Mouse (Mus musculus) thymus, adult 18-20 months (tissue): Measurements from ENCODE around the gene Atxn10.
"Not testable (repeated sequence)": the region's sequence is repeated elsewhere in the genome, so short reads cannot be mapped to it uniquely, and the experiment has no call there.

Experiments
- DNase-seq, 2 experiments: peaks; one replicate each; pipeline ENCODE4 v3.0.0; 2022; ENCODE audit warnings: mixed read lengths in 2 of 2

Atxn10 gene

GRCm38 (mm10) chr15:85335671-85336300 lies at the start of gene Atxn10:
TSS of gene Atxn10 (plus strand) at chr15:85336245.
- peak in 1 of 2 experiments; percentile 32 for DNase-seq

- DNase-seq = no peak
These were observed 41.4 kb upstream of the Atxn10 start for GRCm38 (mm10) chr15:85294632-85295031.

- DNase-seq = no peak
These were observed 40.5 kb upstream of the Atxn10 start for GRCm38 (mm10) chr15:85295544-85295943.

- no peak for DNase-seq
These were observed 40.1 kb upstream of the Atxn10 start for GRCm38 (mm10) chr15:85295977-85296376.

GRCm38 (mm10) chr15:85296538-85296937 lies 39.5 kb upstream of the Atxn10 start:
- no peak for DNase-seq

GRCm38 (mm10) chr15:85298167-85298781 lies 37.8 kb upstream of the Atxn10 start:
- DNase-seq = no peak

GRCm38 (mm10) chr15:85298946-85299345 lies 37.1 kb upstream of the Atxn10 start:
- no peak for DNase-seq

- no peak for DNase-seq
These were observed 32.8 kb upstream of the Atxn10 start for GRCm38 (mm10) chr15:85303241-85303640.

- DNase-seq = no peak
These were observed 32.1 kb upstream of the Atxn10 start for GRCm38 (mm10) chr15:85303976-85304375.

GRCm38 (mm10) chr15:85307061-85307660 lies 28.9 kb upstream of the Atxn10 start:
- DNase-seq = no peak

- no peak for DNase-seq
These were observed 24.9 kb upstream of the Atxn10 start for GRCm38 (mm10) chr15:85311058-85311657.

GRCm38 (mm10) chr15:85315378-85316025 lies 20.5 kb upstream of the Atxn10 start:
- peak; percentile 27 to 38 for DNase-seq

GRCm38 (mm10) chr15:85316342-85317140 lies 19.5 kb upstream of the Atxn10 start:
- no peak for DNase-seq

GRCm38 (mm10) chr15:85319924-85320668 lies 15.9 kb upstream of the Atxn10 start:
- DNase-seq = no peak

GRCm38 (mm10) chr15:85323214-85323613 lies 12.8 kb upstream of the Atxn10 start:
- DNase-seq = no peak

- DNase-seq = no peak
These were observed 11.6 kb upstream of the Atxn10 start for GRCm38 (mm10) chr15:85324426-85324825.

- no peak for DNase-seq
These were observed 8.2 kb upstream of the Atxn10 start for GRCm38 (mm10) chr15:85327808-85328207.

- not testable (repeated sequence) for DNase-seq
These were observed 7.6 kb upstream of the Atxn10 start for GRCm38 (mm10) chr15:85328455-85328854.

- DNase-seq = no peak
These were observed 6.9 kb upstream of the Atxn10 start for GRCm38 (mm10) chr15:85329096-85329495.

- no peak for DNase-seq
These were observed 6.0 kb upstream of the Atxn10 start for GRCm38 (mm10) chr15:85330024-85330423.

- DNase-seq = not testable (repeated sequence)
These were observed 2.5 kb upstream of the Atxn10 start for GRCm38 (mm10) chr15:85333511-85333910.

GRCm38 (mm10) chr15:85334234-85334633 lies 1.8 kb upstream of the Atxn10 start:
- DNase-seq = no peak
